Mouse (Mus musculus): Measurements from ENCODE around the gene Cyp3a13.
"Not testable (repeated sequence)": the region's sequence is repeated elsewhere in the genome, so short reads cannot be mapped to it uniquely, and the experiment has no call there.

Cyp3a13 gene

DNA sequence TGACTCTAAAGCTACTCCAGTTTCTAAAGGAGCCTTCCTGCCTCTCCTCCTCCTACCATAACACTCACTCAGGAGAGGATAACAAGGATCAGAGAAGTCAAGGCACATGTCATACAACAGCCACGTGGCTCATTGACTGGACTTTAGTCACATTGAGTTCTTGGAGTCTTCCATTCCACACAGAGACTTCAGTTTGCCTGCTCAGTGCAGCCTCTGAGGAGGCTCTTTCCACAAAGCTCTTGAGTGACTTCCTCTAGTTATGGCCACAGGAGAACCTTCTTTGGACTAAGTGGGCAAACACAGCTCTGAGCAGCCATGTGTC lies 49.1 kb downstream of the Cyp3a13 start:
- DNase-seq (ENCODE audit: low read depth, low spot score) = not testable (repeated sequence)

DNA sequence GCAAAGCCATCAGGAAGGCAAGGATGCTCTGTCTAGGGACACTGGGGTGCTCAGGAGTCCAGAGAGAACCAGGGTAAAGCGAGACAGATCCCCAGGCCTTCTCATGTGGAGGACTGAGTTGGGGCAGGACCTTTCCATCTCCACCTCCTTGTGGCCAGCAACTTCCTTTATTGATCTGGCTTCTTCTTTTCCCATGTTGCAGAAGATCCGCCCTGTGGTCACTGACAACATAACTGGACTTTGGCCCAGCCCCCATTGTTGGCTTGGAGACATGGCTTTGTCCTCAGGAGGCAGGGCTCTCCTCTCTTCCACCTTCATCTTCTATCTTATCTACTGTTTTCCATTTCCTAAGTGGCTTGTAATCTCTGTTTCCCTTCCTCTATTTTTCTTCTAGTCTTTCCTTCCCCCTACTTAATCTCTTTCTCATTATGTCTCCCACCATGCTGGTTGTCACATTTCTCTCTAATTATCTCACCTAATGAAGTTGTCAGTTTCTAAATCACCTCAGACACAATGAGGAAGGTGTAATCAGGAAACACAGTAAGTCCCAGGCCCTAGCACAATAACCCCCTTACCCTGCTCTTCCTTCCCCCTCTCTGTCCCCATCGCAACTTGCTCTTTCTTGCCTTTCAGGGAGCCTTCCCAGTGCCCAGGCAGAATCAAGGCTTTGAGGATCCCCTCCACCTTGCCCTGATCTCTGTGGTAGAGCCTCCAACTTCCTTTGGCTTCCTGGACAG lies 49.6 kb downstream of the Cyp3a13 start, which contains the start of gene Pilrb2:
Gene Pilrb2 (minus strand): TSS at position 172 of the 737 bp plus-strand sequence.
- not testable (repeated sequence) for DNase-seq (ENCODE audit: low read depth, low spot score)

GRCm38 (mm10) chr5:137868600-137868999 lies 52.8 kb downstream of the Cyp3a13 start:
- not testable (repeated sequence) for DNase-seq (ENCODE audit: low read depth, low spot score)

GRCm38 (mm10) chr5:137864008-137864407 lies 57.4 kb downstream of the Cyp3a13 start:
- not testable (repeated sequence) for DNase-seq (ENCODE audit: low read depth, low spot score)

DNA sequence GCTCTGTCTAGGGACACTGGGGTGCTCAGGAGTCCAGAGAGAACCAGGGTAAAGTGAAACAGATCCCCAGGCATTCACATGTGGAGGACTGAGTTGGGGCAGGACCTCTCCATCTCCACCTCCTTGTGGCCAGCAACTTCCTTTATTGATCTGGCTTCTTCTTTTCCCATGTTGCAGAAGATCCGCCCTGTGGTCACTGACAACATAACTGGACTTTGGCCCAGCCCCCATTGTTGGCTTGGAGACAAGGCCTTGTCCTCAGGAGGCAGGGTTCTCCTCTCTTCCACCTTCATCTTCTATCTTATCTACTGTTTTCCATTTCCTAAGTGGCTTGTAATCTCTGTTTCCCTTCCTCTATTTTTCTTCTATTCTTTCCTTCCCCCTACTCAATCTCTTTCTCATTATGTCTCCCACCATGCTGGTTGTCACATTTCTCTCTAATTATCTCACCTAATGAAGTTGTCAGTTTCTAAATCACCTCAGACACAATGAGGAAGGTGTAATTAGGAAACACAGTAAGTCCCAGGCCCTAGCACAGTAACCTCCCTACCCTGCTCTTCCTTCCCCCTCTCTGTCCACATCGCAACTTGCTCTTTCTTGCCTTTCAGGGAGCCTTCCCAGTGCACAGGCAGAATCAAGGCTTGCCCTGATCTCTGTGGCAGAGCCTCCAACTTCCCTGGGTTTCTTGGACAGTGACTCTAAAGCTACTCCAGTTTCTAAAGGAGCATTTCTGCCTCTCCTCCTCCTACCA lies 63.3 kb downstream of the Cyp3a13 start, which contains the start of gene Pilrb1:
Gene Pilrb1 (minus strand): TSS at position 147 of the 751 bp plus-strand sequence.
- not testable (repeated sequence) for DNase-seq (ENCODE audit: low read depth, low spot score)

DNA sequence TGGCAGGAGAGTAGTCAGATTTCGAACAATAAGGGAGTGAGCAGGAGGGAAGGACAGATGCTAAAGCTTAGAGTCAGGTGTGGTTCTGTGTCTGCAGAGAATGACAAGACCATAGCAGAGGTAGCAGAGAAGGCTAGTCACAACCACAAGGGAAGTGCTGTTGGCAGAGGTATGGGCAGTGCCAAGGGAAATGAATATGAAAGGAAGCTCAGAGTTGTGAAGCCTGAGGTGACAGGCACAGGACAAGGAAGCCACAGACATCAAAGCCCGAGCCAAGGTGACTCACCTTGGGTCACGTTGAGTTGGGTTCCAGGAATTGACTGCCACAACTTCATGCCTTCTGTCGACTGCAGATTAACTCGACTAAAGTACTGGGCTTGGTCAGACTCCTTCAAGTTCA lies 64.5 kb downstream of the Cyp3a13 start:
- not testable (repeated sequence) for DNase-seq (ENCODE audit: low read depth, low spot score)

- not testable (repeated sequence) for DNase-seq (ENCODE audit: low read depth, low spot score)
These were observed 66.5 kb downstream of the Cyp3a13 start for GRCm38 (mm10) chr5:137854907-137855306.

- DNase-seq (ENCODE audit: low read depth, low spot score) = not testable (repeated sequence)
These were observed 71.1 kb downstream of the Cyp3a13 start for GRCm38 (mm10) chr5:137850313-137850712.
